Comparison of ENCODE assay signal across 22 mouse cellular contexts in genomic region chr1:128569992-128570648, GRCm38 (mm10). TPM values are rescaled to one million over a fixed set of nuclear protein-coding genes. Genes with fewer than 3 reads are reported as not detected.
DNase-seq lines count a peak whose midpoint lies in the region; ATAC-seq and TF ChIP-seq lines count a peak whose summit lies in the region.
"Had no signal": no experiment of that assay in that cellular context is flagged by ENCODE, and none has a peak within 500 bp of the region (broad histone marks: within the 10 kb centered on the region; RNA-seq: fewer than 3 reads in every experiment).

No protein-coding gene starts in this region.

- peak; percentile 75 for DNase-seq in CD4-positive helper T cell, adult 2 months (ENCODE audit: low read depth, low spot score)
- peak; percentile 79 for DNase-seq in induced T-regulatory cell, adult 2 months (ENCODE audit: low read depth)
- DNase-seq in natural killer cell, adult 2 months (ENCODE audit: low spot score in 2 of 2): peak; percentile 45 to 58
- no peak for DNase-seq in layer of hippocampus, postnatal 25 days (ENCODE audit: extremely low spot score in 1 of 2, low spot score in 1 of 2)
- DNase-seq in frontal cortex, postnatal 10 days (ENCODE audit: low spot score in 2 of 2): no peak
- DNase-seq in gastrocnemius, adult 18-20 months (ENCODE audit: low spot score): no peak
- DNase-seq in gastrocnemius, adult 2 months: no peak
- DNase-seq: cerebellum, postnatal 36 days; gastrocnemius, postnatal 10 days; heart, adult 2 months; kidney, adult 9 months; kidney, postnatal 36 days; left cerebral cortex, postnatal 4 days; liver, embryonic 13.5 days; right cerebral cortex, postnatal 14 days had no signal

- intact Hi-C loops in gastrocnemius, adult 2 months (cut with DNase I): no loop called here

- no peak overlapping the region for H3K4me3 ChIP-seq in gastrocnemius, adult 2 months
- H3K4me3 ChIP-seq: embryonic facial prominence, embryonic 10.5 days; heart, adult 2 months; hindbrain, embryonic 10.5 days; liver, embryonic 13.5 days; midbrain, embryonic 12.5 days; myocyte had no signal

- no peak overlapping the region for H3K27ac ChIP-seq in gastrocnemius, adult 2 months
- H3K27ac ChIP-seq: embryonic facial prominence, embryonic 10.5 days; heart, adult 2 months; hindbrain, embryonic 10.5 days; liver, embryonic 13.5 days; midbrain, embryonic 12.5 days had no signal

- ATAC-seq in CD4-positive, CD25-positive, alpha-beta regulatory T cell, adult 4 months: peak; percentile 84
- ATAC-seq: forebrain, embryonic 14.5 days; Patski had no signal

- no peak for TF ChIP-seq CTCF in gastrocnemius, adult 2 months (IDR thresholded peaks at IDR 0.05)

RNA-seq across cellular contexts. Expression of gene Cxcr4, which starts 22.0 kb away (rescaled TPM):
- 10 to 100 TPM in 1 of 2 experiments, 1 to 10 TPM in 1; 5.6 to 29.9 TPM for polyA plus RNA-seq in CD4-positive, CD25-positive, alpha-beta regulatory T cell, adult 4 months (2017; shearing (Covaris generic))
- 1 to 10 TPM; 7.7 to 8.9 TPM for total RNA-seq in layer of hippocampus, postnatal 25 days (2021)
- 1 to 10 TPM; 2.4 to 2.8 TPM for total RNA-seq in gastrocnemius, adult 18-20 months (2021)
- 1 to 10 TPM; 1.1 to 1.9 TPM for total RNA-seq in gastrocnemius, adult 2 months (2021)

Comparison
In these comparisons a context has a peak if more than half of its experiments do, and no peak if none do; other contexts are left out.
1. DNase-seq: peak in CD4-positive helper T cell, adult 2 months (single experiment), induced T-regulatory cell, adult 2 months (single experiment) and natural killer cell, adult 2 months (2 of 2); none in layer of hippocampus, postnatal 25 days (0 of 2), frontal cortex, postnatal 10 days (0 of 2), gastrocnemius, adult 18-20 months (single experiment) and gastrocnemius, adult 2 months (single experiment).